Mouse (Mus musculus) megakaryocyte, embryonic 14.5 days (primary cell): Measurements from ENCODE around the gene 3110082I17Rik.

Experiments
- FLI1 ChIP-seq: IDR thresholded peaks from 2 replicates; pipeline ENCODE4 v1.6.1; 2012; ENCODE audit warnings: low read length, inconsistent platforms, mixed read lengths
- GATA1 ChIP-seq: IDR thresholded peaks from 3 replicates; pipeline ENCODE4 v1.6.1; 2012; ENCODE audit warnings: mixed read lengths, low read length, inconsistent platforms, borderline replicate concordance

DNA sequence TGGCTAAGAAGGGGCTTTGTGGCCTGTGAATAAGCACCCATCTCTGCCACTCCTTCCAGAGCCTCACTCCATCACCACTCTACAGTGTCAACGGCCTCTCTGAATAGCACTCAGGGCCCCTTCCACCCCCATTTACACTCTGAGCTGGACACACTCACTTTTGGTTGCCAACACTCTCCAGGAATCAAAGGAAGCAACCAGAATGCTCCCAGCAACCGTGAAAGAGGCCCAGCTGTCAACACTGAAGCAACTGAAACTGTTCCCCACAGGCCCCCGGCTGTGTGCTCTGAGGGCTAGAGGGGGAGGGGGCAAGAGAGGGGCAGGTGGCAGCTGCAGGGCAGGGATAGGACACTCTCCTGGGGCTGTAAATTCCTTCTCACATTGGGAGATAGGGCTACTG, 41.7 kb downstream of the 3110082I17Rik start:
- TF ChIP-seq GATA1 (no peak), FLI1 (no peak)
